Mouse (Mus musculus): ENCODE measurements around the gene Zbtb25. TPM values are rescaled to one million over a fixed set of nuclear protein-coding genes. Genes with fewer than 3 reads are reported as not detected.

The Zbtb25 gene
- polyA plus RNA-seq, 1 experiment from 2014 or later, result 20.6 TPM

GRCm38 (mm10) chr12:76373991-76374390 is 4.6 kb upstream of the Zbtb25 start:
- H3K9me3 ChIP-seq (replicated peaks), result no peaks in the 10 kb centered on the region
- H3K27me3 ChIP-seq, result no peaks in the 10 kb centered on the region
- no peak overlapping the region for H3K4me2 ChIP-seq (replicated peaks)
- WGBS, result 59% methylated on average over 6 of the region's 6 CpGs
- ATAC-seq (ENCODE audit: low FRiP score), result no peak
- H3K27ac ChIP-seq, result no peak overlapping the region
- H3K4me1 ChIP-seq, result peaks cover 22% of the 10 kb centered on the region
- no peak overlapping the region for H3K4me3 ChIP-seq
- no peak overlapping the region for H3K9ac ChIP-seq
- H3K36me3 ChIP-seq, result no peaks in the 10 kb centered on the region

DNA sequence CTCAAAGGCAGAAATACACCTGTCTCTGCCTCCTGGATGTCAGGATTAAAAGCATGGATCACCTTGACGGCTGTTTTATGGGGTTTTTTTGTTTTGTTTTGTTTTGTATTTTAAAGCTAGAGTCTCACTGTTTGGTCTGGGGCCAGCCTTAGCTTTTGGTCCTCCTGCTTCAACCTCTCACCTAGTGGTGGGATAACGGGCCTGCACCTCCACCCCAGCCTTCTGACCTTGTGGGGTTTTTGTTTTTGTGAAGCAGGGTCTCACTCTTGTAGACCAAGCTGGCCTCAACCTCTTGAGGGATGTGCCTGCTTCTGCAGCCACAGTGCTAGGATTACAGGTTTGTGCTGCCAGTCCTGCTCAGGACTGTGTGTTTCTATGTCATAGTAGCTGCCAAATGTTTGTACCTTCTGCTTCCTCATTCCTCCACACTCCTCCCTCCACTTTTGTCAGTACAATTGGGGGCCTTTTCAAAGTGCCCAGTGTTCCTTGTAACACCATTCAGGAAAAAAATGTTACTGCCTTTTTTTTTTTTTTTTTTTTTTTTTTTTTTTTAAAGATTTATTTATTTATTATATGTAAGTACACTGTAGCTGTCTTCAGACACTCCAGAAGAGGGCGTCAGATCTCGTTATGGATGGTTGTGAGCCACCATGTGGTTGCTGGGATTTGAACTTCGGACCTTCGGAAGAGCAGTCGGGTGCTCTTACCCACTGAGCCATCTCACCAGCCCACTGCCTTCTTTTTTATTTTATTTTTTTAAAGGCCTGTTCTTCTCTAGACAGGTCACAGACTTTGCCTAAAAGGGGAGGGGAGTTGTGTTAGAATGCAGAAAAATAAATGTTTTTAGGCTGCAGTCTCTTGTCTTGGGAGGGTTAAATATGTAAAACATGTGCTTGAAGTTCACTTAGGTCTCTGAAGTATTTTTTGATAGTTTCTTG is 3.7 kb upstream of the Zbtb25 start:
- Histone ChIP-seq H3K4me1 (peaks cover 28% of the 10 kb centered on the region), H3K9ac (no peak overlapping the region), H3K9me3 (replicated peaks) (no peaks in the 10 kb centered on the region), H3K4me3 (no peak overlapping the region), H3K27me3 (no peaks in the 10 kb centered on the region), H3K36me3 (no peaks in the 10 kb centered on the region), H3K27ac (no peak overlapping the region), H3K4me2 (replicated peaks) (no peak overlapping the region)
- no peak for ATAC-seq (ENCODE audit: low FRiP score)
- WGBS, result 71% methylated on average over 6 of the region's 7 CpGs

- Histone ChIP-seq H3K4me3 (peak overlapping the region; percentile 90), H3K9me3 (replicated peaks) (no peaks in the 10 kb centered on the region), H3K4me1 (peaks cover 37% of the 10 kb centered on the region), H3K4me2 (replicated peaks) (peak overlapping the region; percentile 81), H3K36me3 (no peaks in the 10 kb centered on the region), H3K9ac (peak overlapping the region; percentile 94), H3K27me3 (no peaks in the 10 kb centered on the region), H3K27ac (no peak overlapping the region)
- 40% methylated on average over 7 of the region's 7 CpGs for WGBS
- no peak for ATAC-seq (ENCODE audit: low FRiP score)
These were observed 2.6 kb upstream of the Zbtb25 start for GRCm38 (mm10) chr12:76372046-76372445.

GRCm38 (mm10) chr12:76370831-76371571 is 1.6 kb upstream of the Zbtb25 start:
- Histone ChIP-seq H3K36me3 (no peaks in the 10 kb centered on the region), H3K9me3 (replicated peaks) (no peaks in the 10 kb centered on the region), H3K27me3 (no peaks in the 10 kb centered on the region), H3K4me1 (peaks cover 40% of the 10 kb centered on the region), H3K27ac (peak overlapping the region; percentile 99), H3K4me2 (replicated peaks) (peak overlapping the region; percentile 81), H3K4me3 (peak overlapping the region; percentile 90), H3K9ac (peak overlapping the region; percentile 94)
- ATAC-seq (ENCODE audit: low FRiP score), result peak; percentile 43; the same call in 1 of the 2 replicates
- WGBS, result under 1% methylated on average over 55 of the region's 63 CpGs

GRCm38 (mm10) chr12:76369978-76370830 is 802 bp upstream of the Zbtb25 start, which contains the start of gene Zbtb1:
TSS of gene Zbtb1 (plus strand) at chr12:76370266.
- Histone ChIP-seq H3K9me3 (replicated peaks) (no peaks in the 10 kb centered on the region), H3K36me3 (no peaks in the 10 kb centered on the region), H3K27ac (peak within 1 kb of the TSS; percentile 99), H3K4me2 (replicated peaks) (peak within 1 kb of the TSS; percentile 81), H3K27me3 (no peaks in the 10 kb centered on the region), H3K4me3 (peak within 1 kb of the TSS; percentile 90), H3K9ac (peak within 1 kb of the TSS; percentile 94), H3K4me1 (peaks cover 42% of the 10 kb centered on the region)
- ATAC-seq (ENCODE audit: low FRiP score), result peak; percentile 66
- WGBS, result under 1% methylated on average over 81 of the region's 99 CpGs

DNA sequence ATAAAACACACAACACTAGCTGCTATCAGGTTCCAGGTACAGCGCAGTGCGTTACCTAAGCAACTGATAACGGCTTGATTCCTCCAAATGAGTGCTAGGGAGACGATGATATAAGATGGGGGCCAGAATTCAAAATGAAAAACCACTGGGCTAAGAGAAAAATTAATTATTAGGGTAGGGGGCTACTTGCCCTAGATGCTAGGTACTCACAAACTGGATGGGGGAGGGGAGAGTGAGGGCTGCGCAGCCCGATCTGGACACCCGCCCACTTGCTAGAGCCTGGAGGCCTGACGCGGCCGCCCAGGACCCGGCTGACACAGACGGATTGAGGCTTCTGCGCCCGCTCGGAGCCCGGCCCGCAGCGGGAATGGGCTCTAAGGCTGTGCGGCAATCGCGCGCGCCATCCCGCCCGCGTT is 604 bp downstream of the Zbtb25 start:
- peak overlapping the region; percentile 81 for H3K4me2 ChIP-seq (replicated peaks)
- H3K9me3 ChIP-seq (replicated peaks), result no peaks in the 10 kb centered on the region
- peak; percentile 60 for ATAC-seq (ENCODE audit: low FRiP score)
- WGBS, result 1% methylated on average over 26 of the region's 26 CpGs
- peak overlapping the region; percentile 99 for H3K27ac ChIP-seq
- H3K4me1 ChIP-seq, result peaks cover 39% of the 10 kb centered on the region
- no peaks in the 10 kb centered on the region for H3K27me3 ChIP-seq
- peak overlapping the region; percentile 90 for H3K4me3 ChIP-seq
- no peaks in the 10 kb centered on the region for H3K36me3 ChIP-seq
- H3K9ac ChIP-seq, result peak overlapping the region; percentile 94

- Histone ChIP-seq H3K27ac (peak overlapping the region; percentile 99), H3K4me3 (peak overlapping the region; percentile 90), H3K4me2 (replicated peaks) (peak overlapping the region; percentile 81), H3K36me3 (no peaks in the 10 kb centered on the region), H3K4me1 (peaks cover 39% of the 10 kb centered on the region), H3K27me3 (no peaks in the 10 kb centered on the region), H3K9ac (peak overlapping the region; percentile 94), H3K9me3 (replicated peaks) (no peaks in the 10 kb centered on the region)
- ATAC-seq (ENCODE audit: low FRiP score), result no peak
- WGBS, result 9% methylated on average over 9 of the region's 9 CpGs
These were observed 1.1 kb downstream of the Zbtb25 start for GRCm38 (mm10) chr12:76368201-76368789.

- no peak for ATAC-seq (ENCODE audit: low FRiP score)
- Histone ChIP-seq H3K9ac (no peak overlapping the region), H3K4me1 (peaks cover 33% of the 10 kb centered on the region), H3K36me3 (no peaks in the 10 kb centered on the region), H3K4me2 (replicated peaks) (peak overlapping the region; percentile 81), H3K4me3 (no peak overlapping the region), H3K27me3 (no peaks in the 10 kb centered on the region), H3K9me3 (replicated peaks) (no peaks in the 10 kb centered on the region), H3K27ac (no peak overlapping the region; the same call in 1 of the 2 replicates)
- 23% methylated on average over 14 of the region's 14 CpGs for WGBS
These were observed 2.1 kb downstream of the Zbtb25 start for GRCm38 (mm10) chr12:76367096-76367995.

- 86% methylated on average over 3 of the region's 3 CpGs for whole genome bisulfite sequencing
- peaks cover 22% of the 10 kb centered on the region for H3K4me1 ChIP-seq
- H3K36me3 ChIP-seq, result 0 out of 2 replicates have a peak, but pooled peaks cover 3% of the 10 kb centered on the region
- ATAC-seq (ENCODE audit: low FRiP score), result no peak
- H3K27me3 ChIP-seq, result no peaks in the 10 kb centered on the region
- no peak overlapping the region for H3K4me3 ChIP-seq
- no peaks in the 10 kb centered on the region for H3K9me3 ChIP-seq (replicated peaks)
- no peak overlapping the region for H3K9ac ChIP-seq
- H3K4me2 ChIP-seq (replicated peaks), result no peak overlapping the region
- no peak overlapping the region for H3K27ac ChIP-seq
These were observed 3.1 kb downstream of the Zbtb25 start for GRCm38 (mm10) chr12:76366276-76366675.

DNA sequence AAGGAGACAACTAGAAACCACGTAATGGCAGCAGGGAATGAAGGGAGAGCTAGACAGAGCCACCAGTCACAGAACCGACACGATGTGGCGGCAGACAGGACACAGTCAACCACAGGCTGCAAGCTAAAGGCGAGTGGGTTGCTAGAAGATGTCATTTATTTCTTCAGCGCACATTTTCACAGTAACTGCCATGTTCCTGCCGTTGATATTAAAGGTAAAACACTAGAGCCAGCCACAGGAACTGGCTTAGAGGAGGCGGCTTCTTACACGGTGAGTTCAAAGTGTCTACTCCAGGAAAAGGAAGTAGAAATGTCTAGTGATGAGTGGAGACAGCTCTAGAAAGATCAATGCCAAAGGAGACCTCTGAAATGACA is 7.1 kb downstream of the Zbtb25 start:
- ATAC-seq (ENCODE audit: low FRiP score), result no peak
- Histone ChIP-seq H3K4me3 (no peak overlapping the region), H3K36me3 (0 out of 2 replicates have a peak, but pooled peaks cover 3% of the 10 kb centered on the region), H3K9ac (no peak overlapping the region), H3K9me3 (replicated peaks) (no peaks in the 10 kb centered on the region), H3K4me1 (peaks cover 8% of the 10 kb centered on the region), H3K27ac (no peak overlapping the region), H3K4me2 (replicated peaks) (no peak overlapping the region), H3K27me3 (no peaks in the 10 kb centered on the region)
- WGBS, result 89% methylated on average over 9 of the region's 9 CpGs
